Mouse (Mus musculus): ENCODE data around the gene Tmx2.

GRCm38 (mm10) chr2:84635611-84636010 is 43.3 kb downstream of the Tmx2 start:
- TF ChIP-seq CTCF (IDR thresholded peaks at IDR 0.05; ENCODE audit: low read depth, low read length): no peak
- no peak for TF ChIP-seq POLR2A (IDR thresholded peaks at IDR 0.05; ENCODE audit: extremely low read depth, insufficient read depth, low read length)
